Comparison of ENCODE assay signal across 8 mouse cellular contexts in genomic region chr5:136802732-136803131, GRCm38 (mm10).
DNase-seq lines count a peak whose midpoint lies in the region; ATAC-seq lines count a peak whose summit lies in the region.

No protein-coding gene starts in this region.

- ATAC-seq in forebrain, embryonic 11.5 days (replicated peaks; ENCODE audit: low FRiP score) = no peak
- ATAC-seq in intestine, embryonic 15.5 days = peak; percentile 52
- no peak for ATAC-seq in midbrain, embryonic 13.5 days
- no peak for ATAC-seq in erythroblast, adult 5-6 weeks (replicated peaks; ENCODE audit: low FRiP score, poor library complexity, severe bottlenecking)

- H3K27ac ChIP-seq in forebrain, embryonic 11.5 days (ENCODE audit: low read depth, low read length) = no peak overlapping the region
- peak overlapping the region; percentile 10; the same call in 1 of the 2 replicates for H3K27ac ChIP-seq in intestine, embryonic 15.5 days
- H3K27ac ChIP-seq in midbrain, embryonic 13.5 days = no peak overlapping the region

- H3K4me1 ChIP-seq in forebrain, embryonic 11.5 days (replicated peaks; ENCODE audit: control insufficient read depth, insufficient read depth, low read length) = peaks cover 3% of the 10 kb centered on the region; the same call in 1 of the 2 replicates
- peaks cover 28% of the 10 kb centered on the region for H3K4me1 ChIP-seq in intestine, embryonic 15.5 days (replicated peaks)
- peaks cover 17% of the 10 kb centered on the region for H3K4me1 ChIP-seq in midbrain, embryonic 13.5 days (replicated peaks)

- H3K36me3 ChIP-seq in forebrain, embryonic 11.5 days (ENCODE audit: control insufficient read depth, insufficient read depth, low read length) = no peaks in the 10 kb centered on the region
- no peaks in the 10 kb centered on the region for H3K36me3 ChIP-seq in intestine, embryonic 15.5 days
- no peaks in the 10 kb centered on the region for H3K36me3 ChIP-seq in midbrain, embryonic 13.5 days

- whole genome bisulfite sequencing in forebrain, embryonic 11.5 days = 5% methylated on average over 17 of the region's 17 CpGs
- WGBS in intestine, embryonic 15.5 days = 12% methylated on average over 17 of the region's 17 CpGs
- WGBS in midbrain, embryonic 13.5 days = 6% methylated on average over 17 of the region's 17 CpGs

- H3K4me2 ChIP-seq in forebrain, embryonic 11.5 days (ENCODE audit: low read depth, low read length, severe bottlenecking) = peak overlapping the region; percentile 36; the same call in 1 of the 2 replicates
- H3K4me2 ChIP-seq in intestine, embryonic 15.5 days (replicated peaks) = peak overlapping the region; percentile 50
- H3K4me2 ChIP-seq in midbrain, embryonic 13.5 days (replicated peaks) = peak overlapping the region; percentile 38

- H3K9me3 ChIP-seq in forebrain, embryonic 11.5 days (ENCODE audit: control insufficient read depth, low read length) = no peaks in the 10 kb centered on the region
- no peaks in the 10 kb centered on the region for H3K9me3 ChIP-seq in intestine, embryonic 15.5 days
- H3K9me3 ChIP-seq in midbrain, embryonic 13.5 days = no peaks in the 10 kb centered on the region

- intact Hi-C loops in left cerebral cortex, postnatal 4 days (cut with DNase I) = no loop called here
- intact Hi-C loops in left cerebral cortex, postnatal 25 days (cut with DNase I) = no loop called here

- peak overlapping the region; percentile 44 for H3K9ac ChIP-seq in forebrain, embryonic 11.5 days (ENCODE audit: low read length)
- peak overlapping the region; percentile 17; the same call in 1 of the 2 replicates for H3K9ac ChIP-seq in intestine, embryonic 15.5 days
- peak overlapping the region; percentile 54; the same call in 1 of the 2 replicates for H3K9ac ChIP-seq in midbrain, embryonic 13.5 days (replicated peaks)

- H3K27me3 ChIP-seq in forebrain, embryonic 11.5 days (ENCODE audit: control insufficient read depth, insufficient read depth, low read length) = no peaks in the 10 kb centered on the region
- H3K27me3 ChIP-seq in intestine, embryonic 15.5 days (replicated peaks) = no peaks in the 10 kb centered on the region
- no peaks in the 10 kb centered on the region for H3K27me3 ChIP-seq in midbrain, embryonic 13.5 days

- peak; percentile 24 for DNase-seq in left cerebral cortex, postnatal 4 days
- no peak for DNase-seq in left cerebral cortex, postnatal 25 days (ENCODE audit: low spot score in 2 of 2)
- DNase-seq in forebrain, embryonic 11.5 days (ENCODE audit: low spot score) = peak; percentile 60
- DNase-seq in left cerebral cortex, adult 18-20 months (ENCODE audit: low spot score in 2 of 2) = no peak
- no peak for DNase-seq in cerebellum, adult 8-10 months

- peak overlapping the region; percentile 2; the same call in 1 of the 2 replicates for H3K4me3 ChIP-seq in forebrain, embryonic 11.5 days (ENCODE audit: low read depth, low read length)
- peak overlapping the region; percentile 6; the same call in 1 of the 2 replicates for H3K4me3 ChIP-seq in intestine, embryonic 15.5 days (replicated peaks)
- no peak overlapping the region; the same call in 1 of the 2 replicates for H3K4me3 ChIP-seq in midbrain, embryonic 13.5 days (replicated peaks)

Comparison
In these comparisons a context has a peak if more than half of its experiments do, and no peak if none do; other contexts are left out.
1. DNase-seq: peak in left cerebral cortex, postnatal 4 days (single experiment) and forebrain, embryonic 11.5 days (single experiment); none in left cerebral cortex, postnatal 25 days (0 of 2), left cerebral cortex, adult 18-20 months (0 of 2) and cerebellum, adult 8-10 months (single experiment).
2. Peak in every context shown above with its lines, with median percentiles within 50 percentile points of each other: H3K4me2 ChIP-seq and H3K9ac ChIP-seq.